Mouse (Mus musculus) brain, embryonic 18.5 days (tissue): ENCODE results near the gene Gabpb2.
"Not testable (repeated sequence)": the region's sequence is repeated elsewhere in the genome, so short reads cannot be mapped to it uniquely, and the experiment has no call there.

Experiments
- DNase-seq: peaks from one replicate; pipeline ENCODE4 v3.0.0-alpha.2; 2012; ENCODE audit warnings: low read depth, low spot score

Gabpb2 gene

DNA sequence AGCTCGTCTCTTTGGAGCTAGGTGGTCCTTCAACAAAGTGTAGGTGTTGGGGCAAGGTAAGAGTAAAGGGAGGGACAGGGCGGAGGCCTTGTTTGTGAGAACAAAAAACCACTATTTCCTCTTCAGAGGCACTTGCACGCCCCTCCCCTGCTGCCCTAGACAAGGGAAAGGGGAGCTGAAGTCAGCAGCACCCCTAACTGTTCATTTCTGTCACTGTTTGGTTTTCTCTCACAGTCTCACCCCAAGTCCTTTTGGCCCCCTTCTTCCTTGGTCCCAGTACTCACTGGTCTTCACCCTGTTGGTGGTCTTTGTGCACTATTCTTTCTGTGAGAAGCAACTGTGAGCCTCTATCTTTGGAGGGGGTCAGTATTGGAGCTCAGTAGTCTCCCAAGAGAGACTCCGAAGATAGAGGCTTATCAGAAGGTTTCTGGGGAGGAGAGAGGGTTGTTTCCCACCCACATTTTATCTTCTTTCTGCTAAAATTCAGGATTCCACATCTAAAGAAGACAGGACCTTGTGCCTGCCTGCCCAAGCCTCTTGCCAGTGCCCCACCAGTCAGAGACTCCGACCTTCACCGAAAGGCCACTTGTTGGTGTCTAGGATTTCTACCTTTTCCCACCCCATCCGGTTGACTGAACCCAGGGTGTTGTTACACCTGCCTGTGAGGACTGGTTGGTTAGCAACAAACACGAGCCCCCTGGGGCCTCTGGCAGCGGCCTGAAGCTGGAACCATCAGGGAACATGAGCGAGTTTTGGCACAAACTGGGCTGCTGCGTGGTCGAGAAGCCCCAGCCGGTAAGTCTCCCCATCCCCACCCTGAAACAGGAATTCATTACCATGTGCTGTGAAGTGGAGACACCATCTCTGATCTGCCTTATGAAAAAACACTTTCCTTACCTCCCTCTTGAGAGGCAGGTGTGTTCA lies 13.8 kb upstream of the Gabpb2 start, which contains the start of gene Mllt11:
Gene Mllt11 (minus strand): TSS at position 874 of the 924 bp plus-strand sequence.
- DNase-seq: no peak

DNA sequence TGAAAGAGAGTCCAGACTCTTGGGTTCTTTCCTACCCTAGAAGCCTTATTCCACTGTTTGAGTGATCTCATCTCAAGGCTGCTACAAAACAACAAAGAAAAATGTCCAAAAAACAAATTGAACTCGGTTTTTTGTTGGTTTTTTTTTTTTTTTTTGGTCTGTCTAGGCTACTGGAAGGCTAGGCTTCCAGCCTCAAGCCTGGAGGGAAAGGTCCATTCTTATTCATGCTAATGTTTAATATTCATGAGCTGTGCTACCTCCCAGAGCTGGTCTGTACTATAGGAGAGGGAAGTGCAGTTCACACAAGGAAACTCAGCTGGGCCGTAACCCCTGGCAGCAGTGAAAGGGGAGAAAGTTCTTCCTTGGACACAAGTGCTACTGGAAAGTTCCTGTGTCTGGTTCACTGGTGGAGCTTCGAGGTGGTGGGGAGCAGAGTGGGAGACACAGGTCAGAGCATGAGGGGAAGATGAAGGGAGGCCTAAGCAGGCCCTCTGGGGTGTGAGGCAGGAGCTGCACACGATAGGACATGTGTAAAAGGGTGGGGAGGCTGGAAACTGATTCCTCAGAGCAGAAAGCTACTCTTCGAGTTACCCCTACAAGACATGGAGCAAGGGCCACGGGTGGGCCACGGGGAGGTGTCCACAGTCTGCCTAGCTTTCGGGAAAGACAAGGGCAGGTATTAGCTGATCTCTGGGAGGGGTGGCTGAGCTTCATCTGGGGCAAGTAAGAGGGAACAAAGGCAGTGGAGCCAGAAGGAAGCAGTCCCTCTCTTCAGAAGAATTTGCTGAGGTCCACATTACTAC lies 13.0 kb upstream of the Gabpb2 start:
- DNase-seq: peak; percentile 8

DNA sequence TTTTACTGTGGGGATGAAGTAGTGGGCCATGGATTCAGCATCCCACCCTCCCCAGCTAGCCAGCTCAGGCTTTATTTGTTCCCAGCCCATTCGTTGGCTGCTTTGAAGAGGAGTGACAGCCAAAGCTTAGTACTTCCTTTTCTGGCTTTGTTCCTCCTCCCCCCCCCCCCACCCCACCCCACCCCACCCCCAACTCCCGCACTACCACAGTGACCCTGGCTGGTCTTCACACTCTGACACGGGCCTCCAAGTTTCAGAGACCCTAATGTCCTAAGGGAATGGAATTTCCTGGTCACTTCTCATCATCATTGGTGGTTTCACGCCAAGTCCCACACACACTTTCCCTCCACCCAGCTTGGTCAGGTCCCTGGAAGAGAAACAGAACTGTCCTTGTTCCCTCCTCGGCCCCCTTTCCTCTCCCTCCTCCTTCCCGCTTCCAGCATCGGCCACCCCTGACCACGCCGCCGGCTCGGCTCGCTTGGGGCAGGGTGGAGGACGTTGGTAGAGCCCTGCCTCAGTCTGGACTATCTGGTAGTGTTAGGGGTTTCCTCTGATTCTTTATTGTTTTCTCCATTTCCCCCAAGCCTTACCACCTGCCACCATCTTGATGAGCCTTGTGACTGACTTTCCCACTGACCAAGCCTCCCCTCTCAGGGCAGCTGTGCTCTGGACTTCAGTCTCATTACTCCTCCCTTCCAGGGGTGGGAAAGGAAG lies 12.2 kb upstream of the Gabpb2 start:
- DNase-seq: peak; percentile 20

DNA sequence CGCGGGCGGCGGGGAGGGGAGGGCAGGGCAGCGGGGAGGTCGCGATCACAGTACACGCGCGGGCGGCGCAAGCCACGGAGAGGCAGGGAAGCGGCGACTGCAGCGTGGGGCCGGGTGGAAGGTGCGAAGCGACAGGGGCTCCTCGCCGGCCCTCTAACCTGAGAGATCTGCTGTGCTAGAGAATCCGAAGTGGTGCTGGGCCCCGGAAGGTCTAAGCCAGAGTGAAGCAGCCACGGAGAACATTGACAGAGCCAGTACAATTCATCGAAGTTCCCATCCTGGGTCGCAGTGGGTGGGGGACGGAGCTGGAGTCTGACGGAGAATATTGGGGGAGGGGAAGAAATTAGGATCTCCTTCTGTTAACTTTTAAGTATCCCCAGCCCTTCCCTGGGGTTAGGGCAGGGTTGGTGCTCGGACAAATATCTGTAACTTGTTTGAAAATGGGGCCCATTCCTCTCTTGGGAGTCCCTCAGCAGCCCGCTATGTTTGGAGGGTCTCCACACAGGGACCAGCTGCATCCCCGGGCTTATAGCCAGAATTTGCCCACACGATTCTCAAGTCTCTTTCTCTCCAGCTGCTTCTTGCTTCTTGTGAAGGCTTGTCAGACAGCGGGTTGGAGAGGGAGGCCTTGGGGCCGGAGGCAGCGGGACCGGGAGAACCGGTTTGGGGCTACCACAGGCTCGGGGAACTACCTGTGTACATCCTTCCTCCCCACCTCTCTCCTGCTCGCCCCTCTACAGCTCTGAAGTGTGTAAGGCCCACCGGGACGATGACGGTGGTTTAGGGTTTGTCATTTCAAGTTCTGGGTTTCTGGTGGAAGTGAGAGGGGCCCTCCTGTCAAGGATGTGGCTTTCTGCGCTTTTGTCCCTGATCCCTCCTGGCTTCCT lies 11.4 kb upstream of the Gabpb2 start:
- peak; percentile 37 for DNase-seq

DNA sequence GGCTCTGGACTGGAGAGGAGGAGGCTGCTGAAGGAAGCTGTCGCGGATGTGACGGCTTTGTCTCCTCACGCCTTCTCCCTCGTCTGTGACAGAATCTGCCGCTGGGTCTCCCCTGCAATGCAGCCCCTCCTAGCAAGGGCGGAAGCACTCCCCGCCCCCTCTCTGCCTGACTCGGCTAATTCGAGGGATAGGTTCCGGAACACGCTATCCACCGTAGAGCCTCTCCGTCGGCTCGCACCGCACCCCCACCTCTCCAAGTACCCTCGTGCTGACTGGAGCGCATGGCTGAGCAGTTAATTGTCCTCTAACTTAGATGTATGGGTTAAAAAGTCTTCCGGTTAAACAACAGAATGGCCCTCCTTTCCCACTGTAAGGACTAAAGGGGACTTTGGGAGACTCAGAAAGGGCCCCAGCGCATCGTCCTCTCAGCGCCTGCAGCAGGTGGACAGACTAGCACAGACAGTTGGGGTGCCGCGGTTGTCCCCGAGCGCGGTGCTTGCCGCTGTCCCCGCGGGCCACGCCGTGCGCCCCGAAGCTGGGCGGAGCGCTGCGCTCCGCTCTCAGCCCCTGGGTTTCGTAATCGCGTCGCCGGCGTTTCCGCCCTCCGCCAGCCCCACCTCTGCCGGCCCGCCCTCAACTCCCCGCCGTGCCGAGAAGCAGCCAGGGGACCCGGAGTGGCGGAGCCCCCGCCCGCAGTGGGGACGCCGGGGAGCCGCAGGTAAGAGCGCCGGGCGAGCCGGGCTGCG lies 10.6 kb upstream of the Gabpb2 start, which contains the start of gene Cdc42se1:
Gene Cdc42se1 (plus strand): TSS at position 585 of the 746 bp plus-strand sequence.
- DNase-seq: peak; percentile 91

DNA sequence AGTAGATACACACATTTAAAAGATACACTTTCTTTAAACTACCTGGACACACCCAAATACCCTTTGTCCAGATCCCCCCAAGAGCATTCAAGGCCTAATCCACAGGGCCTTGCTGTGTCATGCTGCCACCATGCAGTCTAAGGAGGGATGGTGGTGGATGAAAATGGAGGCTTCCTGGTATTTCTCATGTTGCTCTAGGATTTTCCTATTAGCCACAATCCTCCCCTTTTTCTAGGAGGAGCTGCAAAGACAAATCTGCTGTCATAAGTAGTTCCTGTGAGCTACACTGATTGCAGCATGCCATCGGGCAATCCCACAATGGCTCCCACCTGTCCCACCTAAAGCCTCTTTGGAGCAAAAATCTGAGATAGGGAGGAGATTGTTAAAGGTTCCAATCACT lies 9.5 kb upstream of the Gabpb2 start:
- DNase-seq: no peak

DNA sequence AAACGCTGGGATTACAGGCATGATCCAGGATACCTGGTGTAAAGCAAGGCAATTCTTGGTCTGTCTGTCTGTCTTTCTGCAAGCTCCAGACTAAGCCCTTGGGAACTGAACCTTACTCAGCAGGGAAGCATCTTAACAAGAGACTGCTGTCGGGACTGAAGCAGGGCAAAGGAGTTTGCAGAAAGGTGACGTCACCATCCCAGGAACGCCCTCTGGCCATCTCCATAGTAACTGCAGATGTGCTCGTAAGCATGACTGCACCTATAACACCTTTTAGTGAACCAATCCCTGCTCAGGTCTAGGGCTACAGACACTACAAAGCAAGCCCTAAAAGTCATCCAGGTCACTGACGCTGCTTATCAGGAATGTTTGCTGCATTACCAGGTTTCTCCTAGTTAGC lies 6.6 kb upstream of the Gabpb2 start:
- no peak for DNase-seq

DNA sequence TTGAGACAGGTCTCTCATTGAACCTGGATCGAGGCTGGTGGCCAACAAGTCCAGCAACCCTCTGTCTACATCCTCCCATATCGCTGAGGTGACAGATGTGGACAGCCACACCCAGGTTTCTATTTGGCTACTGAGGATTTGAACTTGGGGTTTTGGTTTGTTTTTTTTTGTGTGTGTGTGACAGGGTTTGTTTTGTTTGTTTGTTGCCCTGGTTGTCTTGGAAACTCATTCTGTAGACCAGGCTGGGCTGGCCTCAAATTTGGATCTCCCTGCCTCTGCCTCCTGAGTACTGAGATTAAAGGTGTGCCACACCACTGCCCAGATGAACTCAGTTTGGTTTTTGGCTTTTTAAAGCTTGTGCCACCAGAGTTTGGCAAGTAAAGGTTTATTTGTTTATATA lies 5.3 kb upstream of the Gabpb2 start:
- no peak for DNase-seq

DNA sequence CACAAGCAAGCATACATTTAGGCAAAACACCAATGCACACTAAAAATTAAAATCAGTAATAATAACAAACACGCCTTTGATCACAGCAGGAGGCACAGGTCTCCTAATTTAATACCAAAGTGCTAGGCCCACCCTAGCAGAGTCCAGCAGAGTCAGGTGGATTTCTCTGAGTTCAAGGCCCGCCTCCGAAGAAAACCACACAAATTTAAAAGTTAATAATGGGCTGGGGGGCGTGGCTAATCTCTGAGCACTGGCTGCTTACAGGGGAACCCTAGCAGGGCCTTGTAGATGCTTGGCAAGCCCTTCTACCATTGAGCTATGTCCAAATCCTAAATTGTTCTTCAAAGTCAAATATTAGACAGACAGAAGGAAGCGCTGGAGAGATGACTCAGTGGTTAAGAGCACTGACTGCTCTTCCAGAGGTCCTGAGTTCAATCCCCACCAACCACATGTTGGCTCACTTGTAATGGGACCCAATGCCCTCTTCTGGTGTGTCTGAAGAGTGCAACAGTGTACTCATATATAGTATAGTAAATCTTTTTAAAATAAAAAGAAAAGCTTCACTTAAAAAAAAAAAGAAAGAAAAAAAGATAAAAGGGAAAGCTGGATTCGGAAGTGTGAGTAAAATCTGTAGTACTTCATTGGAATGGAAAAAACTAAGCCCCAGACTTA lies 886 bp upstream of the Gabpb2 start:
- DNase-seq: no peak

DNA sequence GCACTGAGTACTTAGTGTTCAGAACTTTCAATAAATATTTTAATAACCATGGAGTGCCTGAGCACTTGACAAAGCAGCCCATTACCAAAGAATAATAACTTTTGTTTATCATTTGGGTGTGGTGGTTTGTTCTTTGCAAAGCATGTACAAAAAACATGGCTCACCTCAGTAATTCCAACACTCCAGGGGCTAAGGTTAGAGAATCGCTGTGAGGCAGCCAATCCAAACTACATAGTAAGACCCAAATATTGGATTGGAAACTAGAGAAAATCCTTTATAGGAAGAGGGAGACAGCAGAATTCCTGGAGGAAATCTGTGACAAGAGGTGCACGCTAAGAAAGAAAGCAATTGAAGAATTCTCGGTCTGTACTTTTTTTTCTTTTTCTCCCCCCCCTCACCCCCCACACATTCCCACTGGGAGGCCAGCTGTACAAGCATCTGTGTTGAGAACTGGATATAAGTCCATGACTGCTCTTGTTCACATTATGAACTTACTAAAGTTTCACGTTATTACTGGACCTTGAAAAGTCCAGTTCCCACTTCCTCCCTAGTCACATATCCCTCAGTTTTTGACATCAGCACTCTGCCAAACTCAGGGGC lies 961 bp downstream of the Gabpb2 start:
- DNase-seq: no peak

DNA sequence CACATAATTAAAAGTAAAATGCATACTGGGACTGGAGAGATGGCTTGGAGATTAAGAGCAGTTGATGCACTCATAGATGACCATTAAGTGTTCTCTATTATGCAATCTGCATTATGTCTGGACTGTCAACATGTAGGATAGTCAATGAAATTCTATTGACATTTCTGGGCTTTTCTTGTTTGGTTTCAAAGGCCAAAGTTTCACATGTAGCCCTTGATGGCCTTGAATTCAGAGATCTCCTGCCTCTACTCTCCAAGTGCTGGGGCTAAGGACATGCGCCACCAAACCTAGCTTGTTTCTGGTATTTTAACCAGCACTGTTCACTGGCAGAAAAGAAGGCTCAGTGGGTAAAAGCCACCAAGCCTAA lies 4.1 kb downstream of the Gabpb2 start:
- no peak for DNase-seq

DNA sequence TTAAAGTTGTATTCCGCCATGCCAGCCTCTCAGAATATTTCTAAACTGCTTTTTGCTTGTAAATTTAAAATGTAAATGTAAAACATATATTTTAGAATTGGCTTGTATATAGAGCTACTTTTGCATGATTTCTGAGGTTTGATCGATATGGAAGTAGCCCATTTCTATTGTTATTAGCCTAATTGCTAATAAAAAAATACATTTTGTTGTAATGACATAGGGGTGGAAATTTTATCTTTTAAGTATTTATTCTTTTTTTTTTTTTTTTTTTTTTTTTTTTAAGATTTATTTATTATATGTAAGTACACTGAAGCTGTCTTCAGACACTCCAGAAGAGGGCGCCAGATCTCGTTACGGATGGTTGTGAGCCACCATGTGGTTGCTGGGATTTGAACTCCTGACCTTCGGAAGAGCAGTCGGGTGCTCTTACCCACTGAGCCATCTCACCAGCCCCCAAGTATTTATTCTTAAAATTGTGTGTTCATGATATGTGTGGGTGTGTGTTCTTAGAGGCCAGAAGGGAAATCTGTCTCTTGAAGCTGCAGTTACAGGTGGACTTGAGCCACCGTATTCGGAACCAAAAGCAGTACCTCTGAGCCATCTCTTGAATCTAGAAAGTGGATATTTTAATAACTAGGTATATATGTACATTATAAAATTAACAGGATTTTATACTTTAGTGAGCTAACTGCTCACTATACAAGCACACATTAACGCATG lies 4.7 kb downstream of the Gabpb2 start:
- not testable (repeated sequence) for DNase-seq

DNA sequence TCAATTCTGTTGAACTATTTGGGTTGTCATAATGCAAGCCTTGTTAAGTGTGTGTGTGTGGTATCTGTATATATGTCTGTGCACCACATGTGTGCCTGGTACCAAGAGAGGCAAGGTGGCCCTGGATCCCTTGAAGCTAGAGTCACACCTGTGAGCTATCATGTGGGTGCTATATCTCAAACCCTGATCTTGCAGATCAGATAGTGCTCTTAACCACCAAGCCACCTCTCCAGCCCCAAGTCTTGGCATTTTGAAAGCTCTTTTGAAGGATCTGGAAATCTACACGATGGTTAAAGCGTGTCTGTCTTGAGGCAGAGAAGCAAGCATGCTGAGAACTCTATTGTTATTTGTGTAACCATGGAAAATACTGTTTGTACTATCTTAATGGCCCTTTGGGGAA lies 7.1 kb downstream of the Gabpb2 start:
- DNase-seq: no peak

DNA sequence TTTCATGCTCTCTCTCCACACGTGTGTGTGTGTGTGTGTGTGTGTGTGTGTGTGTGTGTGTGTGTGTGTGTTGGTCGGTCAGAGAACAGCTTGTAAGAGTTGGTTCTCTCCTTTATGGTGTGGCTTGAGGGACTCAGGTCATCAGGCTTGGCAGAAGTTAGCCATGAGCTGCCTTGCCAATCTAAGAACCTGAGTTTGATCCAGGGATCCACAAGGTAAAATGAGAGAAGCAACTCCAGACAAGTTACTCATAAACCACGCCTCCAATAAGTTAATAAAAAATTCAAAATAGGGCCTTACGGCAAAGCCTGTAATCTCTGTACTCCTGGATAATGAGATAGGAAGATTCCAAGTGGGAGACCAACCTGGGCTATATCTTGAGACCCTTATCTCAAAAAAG lies 9.4 kb downstream of the Gabpb2 start:
- no peak for DNase-seq

DNA sequence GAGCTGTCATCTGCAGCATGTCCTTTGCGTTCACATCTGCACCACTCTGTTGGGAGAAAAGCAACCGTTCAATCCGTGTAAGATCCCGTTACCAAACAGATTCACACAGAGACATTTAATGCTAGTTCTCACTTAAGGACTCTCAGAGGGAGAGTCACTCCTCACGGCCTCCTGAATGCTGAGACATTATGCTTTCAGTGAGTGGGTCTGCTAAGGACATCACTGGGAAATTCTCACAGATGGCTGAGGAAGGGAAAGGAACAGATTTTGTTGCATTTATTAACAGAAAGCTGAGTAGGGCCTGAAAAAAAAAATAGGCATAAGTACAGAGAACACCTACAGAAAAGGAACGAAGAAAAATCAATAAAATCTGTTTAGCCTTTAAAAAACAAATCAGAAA lies 13.8 kb downstream of the Gabpb2 start:
- DNase-seq: no peak

DNA sequence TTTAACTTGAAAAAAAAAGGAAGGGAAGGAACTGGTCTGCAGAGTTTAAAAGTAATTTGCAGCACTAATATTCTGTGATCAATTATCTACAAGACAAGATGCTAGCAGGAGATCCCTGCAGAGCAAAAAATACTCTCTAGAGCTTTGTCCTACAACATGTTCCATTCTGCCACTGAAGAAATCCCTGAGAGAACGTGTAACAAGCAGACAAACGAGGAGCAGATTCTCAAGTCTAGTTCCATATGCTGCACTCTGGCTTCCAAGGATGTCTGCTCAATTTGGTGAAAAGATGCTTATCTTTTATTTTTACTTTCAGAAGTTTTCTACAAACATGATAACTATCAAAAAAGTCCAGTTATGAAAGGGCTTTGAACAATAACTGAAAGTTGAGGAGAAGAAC lies 17.2 kb downstream of the Gabpb2 start:
- DNase-seq: no peak

DNA sequence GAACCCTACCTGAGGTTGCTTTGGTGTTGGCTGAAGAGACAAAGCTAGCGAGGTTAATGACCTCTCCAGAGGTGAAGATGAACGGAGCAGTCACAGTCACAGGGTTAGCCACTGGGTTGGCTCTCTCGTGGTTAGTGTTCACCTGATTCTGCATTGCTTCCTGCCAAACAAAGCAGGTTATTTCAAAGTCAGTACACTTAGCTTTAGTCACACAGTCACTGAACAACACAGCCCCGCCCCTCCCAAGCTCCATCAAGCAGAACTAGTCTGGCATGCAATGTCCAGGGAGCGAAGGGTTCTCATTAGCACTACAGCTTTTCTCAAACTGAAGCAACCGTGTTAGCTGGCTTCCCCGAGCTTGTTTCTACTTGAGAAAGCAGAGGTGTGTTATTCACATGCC lies 17.6 kb downstream of the Gabpb2 start:
- DNase-seq: no peak

DNA sequence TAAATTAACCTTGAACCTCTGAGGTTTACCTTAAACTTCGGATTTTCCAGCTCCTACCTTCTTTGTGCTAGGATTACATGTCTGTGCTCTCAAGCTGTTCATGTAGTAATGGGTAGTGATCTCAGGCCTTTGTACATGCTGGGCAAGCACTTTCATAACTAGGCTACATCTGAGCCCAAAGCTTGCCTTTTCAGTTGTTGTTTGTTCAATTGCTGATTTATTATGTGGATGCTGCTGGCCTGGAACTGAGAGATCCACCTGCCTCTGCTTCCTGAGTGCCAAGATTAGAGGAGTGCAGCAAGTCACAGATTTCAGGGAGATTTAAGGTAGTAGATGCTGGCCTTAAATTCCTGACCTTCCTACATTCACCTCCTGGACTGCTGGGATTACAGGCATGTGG lies 18.6 kb downstream of the Gabpb2 start:
- DNase-seq: no peak

DNA sequence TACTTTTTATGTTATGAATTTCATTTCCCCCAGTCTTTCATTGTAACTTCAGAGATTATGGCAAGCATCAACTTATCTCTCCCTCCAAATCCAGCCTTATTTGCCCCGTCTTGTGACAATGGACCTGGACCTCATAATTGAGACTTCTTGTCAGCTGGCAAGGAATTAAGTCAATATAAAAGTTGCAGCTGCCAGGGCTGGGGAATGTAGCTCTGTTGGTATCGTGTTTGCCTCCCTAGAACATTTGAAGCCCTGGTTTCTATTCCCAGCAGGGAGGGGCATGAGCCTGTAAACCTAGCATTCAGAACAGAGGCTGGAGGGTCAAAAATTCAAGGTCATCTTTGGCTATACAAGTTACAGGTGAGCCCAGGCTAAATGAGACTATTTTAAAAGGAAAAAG lies 21.9 kb downstream of the Gabpb2 start:
- no peak for DNase-seq
